Mouse (Mus musculus) large intestine, adult 2 months (tissue): ENCODE measurements at regions not wholly inside any gene's neighbourhood (a gene's known extent, or its start where the extent isn't known, plus 50 kb on each side); places are given as distances from the start of the nearest gene placed in this dataset.
"Not testable (repeated sequence)": the region's sequence is repeated elsewhere in the genome, so short reads cannot be mapped to it uniquely, and the experiment has no call there.

Experiments used
- DNase-seq: peaks from one replicate; pipeline ENCODE4 v3.0.0-alpha.2; 2012; ENCODE audit warnings: low read depth, low spot score
- WGBS: fragments of 180-500 bp; shearing (Covaris S2); methylation state at CpG from one replicate; pipeline ENCODE4 v1.1.7; 2018; 5-methylcytosine and 5-hydroxymethylcytosine counted together

- no peak for DNase-seq
- 27% methylated on average over 2 of the region's 2 CpGs for WGBS
These were observed 213.2 kb upstream of the Stxbp6 start for GRCm38 (mm10) chr12:45287759-45288158.

GRCm38 (mm10) chr12:45256309-45256708 lies 181.8 kb upstream of the Stxbp6 start:
- WGBS: 87% methylated on average over 5 of the region's 5 CpGs
- DNase-seq: no peak

- no peak for DNase-seq
- 84% methylated on average over 1 of the region's 1 CpGs for WGBS
These were observed 136.6 kb upstream of the Stxbp6 start for GRCm38 (mm10) chr12:45211131-45211530.

- WGBS: 75% methylated on average over 17 of the region's 19 CpGs
- DNase-seq: no peak
These were observed 120.9 kb upstream of the Stxbp6 start for GRCm38 (mm10) chr12:45195304-45195920.

- peak; percentile 29 for DNase-seq
- WGBS: 12% methylated on average over 6 of the region's 6 CpGs
These were observed 112.6 kb upstream of the Stxbp6 start for GRCm38 (mm10) chr12:45187149-45187548.

GRCm38 (mm10) chr12:45184510-45184909 lies 110.0 kb upstream of the Stxbp6 start:
- DNase-seq: no peak
- 91% methylated on average over 3 of the region's 3 CpGs for WGBS

- no peak for DNase-seq
- WGBS: 79% methylated on average over 3 of the region's 3 CpGs
These were observed 102.9 kb upstream of the Stxbp6 start for GRCm38 (mm10) chr12:45177454-45177853.

GRCm38 (mm10) chr12:45175259-45175658 lies 100.8 kb upstream of the Stxbp6 start:
- DNase-seq: not testable (repeated sequence)
- WGBS: 66% methylated on average over 2 of the region's 2 CpGs

- peak; percentile 42 for DNase-seq
- 43% methylated on average over 8 of the region's 8 CpGs for WGBS
These were observed 97.6 kb upstream of the Stxbp6 start for GRCm38 (mm10) chr12:45171927-45172642.

GRCm38 (mm10) chr12:45162011-45162410 lies 87.5 kb upstream of the Stxbp6 start:
- DNase-seq: no peak
- WGBS: 69% methylated on average over 4 of the region's 4 CpGs

GRCm38 (mm10) chr12:45161581-45161980 lies 87.1 kb upstream of the Stxbp6 start:
- 71% methylated on average over 5 of the region's 5 CpGs for WGBS
- DNase-seq: not testable (repeated sequence)

- DNase-seq: no peak
- WGBS: 81% methylated on average over 3 of the region's 3 CpGs
These were observed 84.5 kb upstream of the Stxbp6 start for GRCm38 (mm10) chr12:45158986-45159385.

GRCm38 (mm10) chr12:45137438-45138018 lies 63.0 kb upstream of the Stxbp6 start:
- DNase-seq: no peak
- WGBS: 71% methylated on average over 7 of the region's 7 CpGs

GRCm38 (mm10) chr12:45133415-45133814 lies 58.9 kb upstream of the Stxbp6 start:
- DNase-seq: no peak
- WGBS: 79% methylated on average over 2 of the region's 2 CpGs

GRCm38 (mm10) chr12:45131139-45131538 lies 56.6 kb upstream of the Stxbp6 start:
- DNase-seq: no peak
- WGBS: 88% methylated on average over 5 of the region's 5 CpGs

- 67% methylated on average over 3 of the region's 3 CpGs for WGBS
- DNase-seq: no peak
These were observed 51.4 kb upstream of the Stxbp6 start for GRCm38 (mm10) chr12:45125866-45126265.
